Mouse (Mus musculus) thymus, postnatal 10 days (tissue): ENCODE measurements at regions not wholly inside any gene's neighbourhood (a gene's known extent, or its start where the extent isn't known, plus 50 kb on each side); places are given as distances from the start of the nearest gene placed in this dataset.

Experiments
- DNase-seq, 2 experiments: peaks; one replicate each; pipeline ENCODE4 v3.0.0; 2021; ENCODE audit warnings: low spot score in 2 of 2

- no peak for DNase-seq
These were observed 1066.0 kb upstream of the Zeb2 start for GRCm38 (mm10) chr2:46183241-46183640.

GRCm38 (mm10) chr2:46179741-46180140, 1062.5 kb upstream of the Zeb2 start:
- no peak for DNase-seq

GRCm38 (mm10) chr2:46168488-46168887, 1051.3 kb upstream of the Zeb2 start:
- DNase-seq, result no peak

GRCm38 (mm10) chr2:46149848-46150247, 1032.7 kb upstream of the Zeb2 start:
- DNase-seq, result no peak

GRCm38 (mm10) chr2:46119871-46120270, 1002.7 kb upstream of the Zeb2 start:
- DNase-seq, result no peak

GRCm38 (mm10) chr2:46106991-46107390, 989.8 kb upstream of the Zeb2 start:
- no peak for DNase-seq

DNA sequence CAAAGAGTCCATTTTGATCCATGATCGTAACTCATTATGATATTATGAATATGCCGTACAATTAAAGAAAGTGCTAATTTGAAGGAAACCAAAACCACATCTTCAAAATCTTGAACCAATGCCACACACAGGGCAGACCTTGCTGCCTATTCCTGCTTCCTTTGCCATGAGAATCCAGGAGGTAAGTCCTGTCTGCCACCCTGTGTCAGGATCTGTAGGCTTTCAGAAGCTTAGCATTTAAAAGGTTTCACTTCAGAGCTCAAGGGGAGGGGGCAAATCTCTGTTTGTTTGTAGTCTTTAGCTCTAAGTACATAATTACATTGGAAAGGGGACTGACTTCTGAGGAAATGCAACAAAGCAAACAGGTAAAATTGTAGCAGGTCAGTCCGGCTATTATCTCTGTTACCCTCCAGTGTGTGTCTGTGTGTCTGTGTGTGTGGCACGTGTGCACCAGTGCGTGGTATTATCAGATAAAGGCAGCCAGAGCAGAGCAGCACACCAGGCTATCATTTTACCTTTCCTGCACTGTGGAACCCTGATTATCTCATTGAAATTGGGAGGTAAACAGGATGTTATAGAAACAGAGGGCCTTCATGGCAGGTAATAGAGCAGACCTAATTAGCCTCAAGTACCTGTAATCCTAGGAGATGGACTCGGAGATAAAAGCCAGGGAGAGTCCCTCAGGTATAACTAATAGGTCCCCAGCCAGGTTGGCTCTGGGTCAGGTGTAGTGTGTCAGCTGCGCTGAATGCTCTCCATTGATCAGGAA, 948.0 kb upstream of the Zeb2 start:
- no peak for DNase-seq

GRCm38 (mm10) chr2:46055729-46056128, 938.5 kb upstream of the Zeb2 start:
- no peak for DNase-seq

DNA sequence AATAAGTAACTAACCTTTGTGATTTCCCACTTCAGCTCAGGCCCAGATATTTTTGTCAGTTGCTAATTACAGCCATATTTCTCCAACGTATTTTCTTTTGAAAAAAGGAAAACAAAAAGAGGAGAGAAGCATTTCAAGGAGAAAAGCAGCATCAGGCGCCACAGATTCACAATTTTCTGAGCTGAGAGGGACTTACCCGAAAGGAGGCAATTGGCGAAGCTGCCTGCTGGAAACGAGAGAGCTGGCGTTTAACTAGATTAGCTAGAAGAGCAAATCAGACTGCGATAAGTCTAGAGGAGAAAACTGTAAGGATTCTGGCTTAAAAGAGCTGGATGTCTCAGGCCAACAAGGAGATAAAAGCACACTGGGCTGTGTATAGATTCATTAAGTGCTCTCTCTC, 937.7 kb upstream of the Zeb2 start:
- no peak for DNase-seq

DNA sequence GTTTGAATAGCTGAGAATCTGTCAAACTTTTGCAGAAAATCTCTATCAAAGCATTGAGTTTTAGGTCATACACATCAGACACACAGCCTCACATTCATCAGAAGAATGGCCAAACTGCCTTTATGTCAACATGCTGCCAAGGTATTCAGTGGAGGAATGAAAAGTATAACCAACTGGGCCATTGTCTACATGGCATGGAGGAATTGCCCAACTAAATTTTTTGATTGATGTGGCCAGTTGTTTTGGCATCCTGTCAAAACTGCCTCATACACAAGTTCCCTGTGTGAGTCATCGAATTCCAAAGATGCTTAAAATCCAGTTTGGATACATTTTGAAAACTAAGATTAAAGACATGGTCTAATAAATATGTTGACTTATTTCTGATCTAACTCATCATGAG, 904.7 kb upstream of the Zeb2 start:
- no peak for DNase-seq

GRCm38 (mm10) chr2:46013771-46014269, 896.6 kb upstream of the Zeb2 start:
- no peak for DNase-seq

DNA sequence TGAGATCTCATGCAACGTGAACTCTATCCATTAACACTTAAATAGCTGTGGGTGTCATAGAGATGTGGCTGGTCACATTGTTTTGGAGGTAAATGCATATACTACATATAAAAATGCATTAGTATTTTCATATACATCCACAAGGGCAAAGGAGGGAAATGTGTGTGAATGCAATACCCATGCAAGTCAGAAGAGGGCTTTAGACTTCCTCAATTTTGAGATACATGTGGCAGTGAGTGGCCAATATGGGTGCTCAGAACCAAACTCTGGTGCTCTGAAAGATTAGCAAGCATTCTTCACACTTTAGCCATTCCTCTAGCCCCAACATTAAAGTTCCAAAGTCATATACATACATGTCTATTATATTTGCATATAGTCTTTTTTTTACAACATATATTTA, 895.5 kb upstream of the Zeb2 start:
- no peak for DNase-seq

DNA sequence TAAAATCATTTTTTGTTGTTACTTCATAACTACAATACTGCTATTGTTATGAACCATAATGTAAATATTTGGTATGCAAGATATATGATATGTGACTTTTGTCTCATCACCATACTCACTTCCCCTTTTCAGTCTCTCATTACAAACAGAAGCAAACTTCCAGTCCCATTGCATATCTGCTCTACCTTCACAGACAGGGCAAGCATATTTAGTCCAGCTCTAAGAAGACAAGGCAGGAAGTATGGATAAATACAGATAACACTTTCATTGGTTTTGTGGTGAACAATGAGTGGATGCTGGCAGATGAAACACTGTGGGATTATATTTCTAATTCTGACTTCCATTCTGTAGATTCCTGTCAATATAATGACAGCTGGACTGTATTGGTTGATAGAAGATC, 858.0 kb upstream of the Zeb2 start:
- no peak for DNase-seq

GRCm38 (mm10) chr2:45968635-45969034, 851.4 kb upstream of the Zeb2 start:
- DNase-seq, result no peak

- DNase-seq, result no peak
These were observed 839.7 kb upstream of the Zeb2 start for GRCm38 (mm10) chr2:45956792-45957330.

DNA sequence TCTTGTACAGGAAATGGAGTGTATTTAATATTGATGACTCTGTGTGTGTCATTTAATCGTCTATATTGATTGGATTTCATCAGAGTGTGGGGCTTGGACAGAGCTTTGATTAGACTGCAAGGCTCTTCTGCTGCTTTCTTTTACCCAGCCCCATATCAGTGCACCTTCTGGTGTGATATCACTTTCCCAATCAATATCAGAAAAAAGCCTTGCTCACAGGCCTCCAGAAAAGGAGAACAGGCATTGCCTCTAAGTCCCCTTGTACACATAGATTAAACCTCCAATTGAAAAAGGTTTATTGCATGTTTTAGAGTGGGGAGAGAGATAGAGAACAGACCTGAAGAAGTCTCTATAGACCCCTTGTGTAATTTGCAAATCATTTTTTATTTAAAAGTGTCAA, 831.6 kb upstream of the Zeb2 start:
- no peak for DNase-seq

- DNase-seq, result no peak
These were observed 808.7 kb upstream of the Zeb2 start for GRCm38 (mm10) chr2:45925791-45926480.

DNA sequence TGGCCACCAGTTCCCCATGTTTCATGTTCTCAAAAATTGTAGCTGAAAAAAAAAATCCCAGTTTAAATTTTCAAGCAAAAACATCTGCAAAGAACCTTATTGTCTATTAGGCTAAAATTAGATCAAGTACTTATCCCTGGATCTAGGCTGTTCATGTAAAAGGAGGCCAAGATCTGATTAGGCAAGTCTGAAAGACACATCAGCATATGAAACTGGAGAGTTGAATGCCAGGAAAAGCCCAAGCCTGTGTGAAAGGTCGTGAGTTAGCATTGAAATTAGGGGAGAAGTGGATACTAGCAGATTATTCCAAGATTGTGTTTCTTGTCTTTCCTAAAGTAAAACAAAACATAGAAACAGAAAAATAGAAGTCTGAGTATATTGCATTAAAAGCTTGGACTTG, 791.7 kb upstream of the Zeb2 start:
- DNase-seq, result no peak

GRCm38 (mm10) chr2:45904623-45905235, 787.5 kb upstream of the Zeb2 start:
- DNase-seq, result no peak

DNA sequence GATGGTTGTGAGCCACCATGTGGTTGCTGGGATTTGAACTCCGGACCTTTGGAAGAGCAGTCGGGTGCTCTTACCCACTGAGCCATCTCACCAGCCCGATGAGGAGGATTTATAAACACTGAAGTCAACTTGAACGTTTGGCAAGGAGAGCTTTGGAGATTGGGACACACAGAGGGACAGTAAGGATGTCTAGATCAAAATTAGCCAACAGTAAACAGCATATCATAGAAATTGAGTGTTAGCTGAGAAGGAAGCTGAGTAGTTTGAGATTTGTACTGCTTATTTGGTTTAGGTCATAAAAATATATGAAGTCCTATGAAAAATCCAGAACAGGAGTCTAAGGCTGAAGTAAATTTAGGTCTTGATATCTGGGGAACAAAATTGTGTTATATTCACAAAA, 786.9 kb upstream of the Zeb2 start:
- DNase-seq, result no peak

DNA sequence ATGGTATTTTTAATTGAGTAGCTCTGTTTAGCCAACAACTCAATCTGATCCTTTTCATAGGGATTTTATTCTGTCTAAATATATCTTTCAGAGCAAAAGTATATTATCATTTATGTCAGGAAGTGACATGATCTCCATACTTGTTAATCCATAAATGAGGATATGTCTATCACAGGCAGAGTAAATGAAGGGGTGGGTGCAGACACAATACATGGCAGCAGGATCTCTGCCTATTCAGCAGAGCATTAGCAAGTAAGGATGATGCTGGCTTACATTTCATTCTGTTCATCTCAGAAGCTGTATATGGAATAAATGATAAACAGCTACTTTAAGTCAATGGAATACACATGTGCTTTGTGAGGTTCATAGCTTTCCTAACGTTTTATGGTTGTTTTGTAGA, 786.2 kb upstream of the Zeb2 start:
- no peak for DNase-seq

DNA sequence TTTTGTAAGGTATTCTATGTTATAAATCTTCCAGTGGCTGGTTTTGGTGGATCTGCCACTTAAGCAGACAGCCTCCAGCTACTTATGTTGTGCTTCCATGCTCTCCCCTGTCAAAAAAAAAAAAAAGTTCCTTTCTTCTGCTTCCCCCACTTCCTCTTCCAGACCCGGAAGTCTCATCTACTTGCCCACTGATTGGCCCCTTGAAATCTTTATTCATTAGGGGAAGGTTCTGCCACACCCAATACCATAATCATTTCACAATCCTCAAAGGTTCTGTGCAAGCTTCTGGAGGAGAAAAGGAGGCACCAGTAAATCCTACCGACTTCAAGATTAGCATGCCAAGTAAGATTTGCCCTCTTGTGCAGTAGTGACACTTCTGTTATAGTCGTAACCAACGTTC, 784.7 kb upstream of the Zeb2 start:
- DNase-seq, result no peak

DNA sequence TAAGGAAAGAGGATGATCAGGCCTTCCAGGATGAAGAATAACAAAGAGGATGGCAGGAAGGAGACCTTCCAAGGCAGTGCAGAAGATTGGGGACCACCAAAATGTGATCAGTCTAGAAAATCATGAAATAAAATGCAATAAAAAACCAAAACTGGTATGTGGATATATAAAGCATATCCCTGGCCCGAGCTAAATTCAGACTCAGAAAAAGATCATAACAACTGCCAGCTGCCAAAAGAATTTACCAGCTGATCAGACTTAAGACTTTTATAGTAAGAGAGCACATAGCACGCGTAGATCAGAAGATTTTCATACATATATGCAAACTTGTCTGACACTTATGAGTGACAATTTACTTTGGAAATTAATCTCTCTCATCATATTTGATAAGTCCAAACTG, 767.5 kb upstream of the Zeb2 start:
- no peak for DNase-seq
